Mouse (Mus musculus) heart, postnatal 0 days (tissue): Measurements from ENCODE around the gene Zfp148.

ENCODE experiments used
- CTCF ChIP-seq: IDR thresholded peaks from 2 replicates; pipeline ENCODE4 v1.5.1; 2016; ENCODE audit warnings: antibody characterized with exemption, control low read depth, low read depth
- EP300 ChIP-seq: IDR thresholded peaks from 2 replicates; pipeline ENCODE4 v1.6.1; 2016; ENCODE audit warnings: antibody characterized with exemption, low read depth

DNA sequence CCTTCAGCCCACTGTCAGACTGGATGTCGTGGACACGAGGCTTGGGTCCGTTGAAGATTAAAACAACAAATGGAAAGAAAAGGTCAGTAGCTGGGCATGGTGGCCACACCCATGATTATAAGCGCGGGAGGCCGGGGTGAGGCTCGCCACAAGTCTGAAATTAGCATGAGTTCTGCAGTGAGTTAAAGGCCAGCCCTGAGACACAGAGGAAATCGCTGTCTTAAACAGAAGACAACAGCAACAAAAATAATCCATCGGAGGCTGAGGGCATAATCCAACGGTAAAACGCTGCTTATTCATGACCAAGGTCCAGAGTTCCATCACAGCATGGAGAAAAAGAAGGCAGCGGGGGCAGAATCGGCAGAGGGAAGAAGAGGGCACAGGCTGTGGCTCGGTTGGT, 47.6 kb upstream of the Zfp148 start:
- TF ChIP-seq CTCF (no peak), EP300 (no peak)
